Mouse (Mus musculus): ENCODE results near the gene Dhodh.

- TF ChIP-seq POLR2A (IDR thresholded peaks at IDR 0.05; ENCODE audit: control insufficient read depth, extremely low read depth, insufficient read depth, low read length, poor library complexity) (no peak), CTCF (IDR thresholded peaks at IDR 0.05; ENCODE audit: borderline replicate concordance, control insufficient read depth, extremely low read depth, insufficient read depth, low read length, poor library complexity) (no peak)
Measured at GRCm38 (mm10) chr8:109641236-109641635, 32.8 kb upstream of the Dhodh start.
